Mouse (Mus musculus): ENCODE data around the gene Scgb2b20. TPM values are rescaled to one million over a fixed set of nuclear protein-coding genes. Genes with fewer than 3 reads are reported as not detected.
"Not testable (repeated sequence)": the region's sequence is repeated elsewhere in the genome, so short reads cannot be mapped to it uniquely, and the experiment has no call there.

Gene Scgb2b20
- not detected in 2 replicates for total RNA-seq (2012; rRNA removed)

- H3K4me3 ChIP-seq (ENCODE audit: insufficient read depth in 1 of 2, low read depth in 1 of 2, low read length in 2 of 2, poor library complexity in 1 of 2, severe bottlenecking in 1 of 2); H3K36me3 ChIP-seq (ENCODE audit: control insufficient read depth, insufficient read depth, low read length, poor library complexity, severe bottlenecking); H3K9ac ChIP-seq (ENCODE audit: insufficient read depth, low read depth, low read length, poor library complexity, severe bottlenecking); DNase-seq (ENCODE audit: low read depth, low spot score); H3K4me1 ChIP-seq (ENCODE audit: control insufficient read depth in 2 of 2, insufficient read depth in 2 of 2, low read length in 2 of 2, poor library complexity in 1 of 2); in situ Hi-C loops (cut with MboI; ENCODE audit: low sequenced_read_pairs in 2 of 2, unreplicated experiment in 2 of 2); H3K27ac ChIP-seq (ENCODE audit: insufficient read depth, low read depth, low read length, poor library complexity, severe bottlenecking); H3K9me3 ChIP-seq (ENCODE audit: control insufficient read depth, insufficient read depth, low read depth, low read length): not testable (repeated sequence)
Measured at GRCm38 (mm10) chr7:33366222-33366621, at the start of gene Scgb2b20. TSS of gene Scgb2b20 (minus strand) at chr7:33366322.

DNA sequence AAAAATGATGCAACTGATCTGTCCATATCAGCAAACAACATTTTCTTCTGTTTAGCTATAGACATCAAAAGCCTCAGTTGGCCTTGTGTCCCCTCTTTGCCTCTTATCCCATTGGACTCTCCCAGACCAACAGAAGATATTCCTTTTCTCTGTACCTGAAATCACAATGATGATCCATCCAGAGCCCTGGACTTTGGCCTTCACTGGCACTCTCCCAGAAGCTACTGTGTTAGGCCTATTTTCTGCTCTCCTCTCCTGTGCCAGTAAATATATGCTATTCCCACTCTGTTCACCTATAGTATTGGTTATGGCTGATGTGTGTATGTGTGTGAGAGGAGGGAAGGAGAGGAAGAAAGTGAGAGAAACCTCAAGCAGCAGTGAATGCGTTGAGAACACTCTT is 43.6 kb upstream of the Scgb2b20 start:
- in situ Hi-C loops (cut with MboI; ENCODE audit: low sequenced_read_pairs in 2 of 2, unreplicated experiment in 2 of 2); H3K36me3 ChIP-seq (ENCODE audit: control insufficient read depth, insufficient read depth, low read length, poor library complexity, severe bottlenecking); H3K4me3 ChIP-seq (ENCODE audit: insufficient read depth in 1 of 2, low read depth in 1 of 2, low read length in 2 of 2, poor library complexity in 1 of 2, severe bottlenecking in 1 of 2); DNase-seq (ENCODE audit: low read depth, low spot score); H3K9me3 ChIP-seq (ENCODE audit: control insufficient read depth, insufficient read depth, low read depth, low read length); H3K9ac ChIP-seq (ENCODE audit: insufficient read depth, low read depth, low read length, poor library complexity, severe bottlenecking); H3K4me1 ChIP-seq (ENCODE audit: control insufficient read depth in 2 of 2, insufficient read depth in 2 of 2, low read length in 2 of 2, poor library complexity in 1 of 2); H3K27ac ChIP-seq (ENCODE audit: insufficient read depth, low read depth, low read length, poor library complexity, severe bottlenecking): not testable (repeated sequence)

- TF ChIP-seq HCFC1 (IDR thresholded peaks at IDR 0.05; ENCODE audit: borderline replicate concordance, insufficient read depth, low read length), result no peak
- TF ChIP-seq ZNF384 (IDR thresholded peaks at IDR 0.05; ENCODE audit: low read depth, low read length), result no peak
- TF ChIP-seq ZC3H11A (IDR thresholded peaks at IDR 0.05; ENCODE audit: borderline replicate concordance, low read depth, low read length), result no peak
- TF ChIP-seq MAFK (IDR thresholded peaks at IDR 0.05; ENCODE audit: insufficient read depth, low read depth, low read length), result no peak
- no peak for TF ChIP-seq CHD2 (IDR thresholded peaks at IDR 0.05; ENCODE audit: low read depth, low read length)
- H3K9me3 ChIP-seq (ENCODE audit: control insufficient read depth, insufficient read depth, low read depth, low read length), result no peaks in the 10 kb centered on the region
- no peak overlapping the region for H3K4me3 ChIP-seq (ENCODE audit: insufficient read depth in 1 of 2, low read depth in 1 of 2, low read length in 2 of 2, poor library complexity in 1 of 2, severe bottlenecking in 1 of 2)
- no peak overlapping the region for H3K27ac ChIP-seq (ENCODE audit: insufficient read depth, low read depth, low read length, poor library complexity, severe bottlenecking)
- no peaks in the 10 kb centered on the region for H3K4me1 ChIP-seq (ENCODE audit: control insufficient read depth in 2 of 2, insufficient read depth in 2 of 2, low read length in 2 of 2, poor library complexity in 1 of 2)
- in situ Hi-C loops (cut with MboI; ENCODE audit: low sequenced_read_pairs in 2 of 2, unreplicated experiment in 2 of 2), result no loop called here
- no peak for DNase-seq (ENCODE audit: low read depth, low spot score)
- no peaks in the 10 kb centered on the region for H3K36me3 ChIP-seq (ENCODE audit: control insufficient read depth, insufficient read depth, low read length, poor library complexity, severe bottlenecking)
- no peak overlapping the region for H3K9ac ChIP-seq (ENCODE audit: insufficient read depth, low read depth, low read length, poor library complexity, severe bottlenecking)
Measured at GRCm38 (mm10) chr7:33401650-33402049, 35.5 kb upstream of the Scgb2b20 start.

- H3K9ac ChIP-seq (ENCODE audit: insufficient read depth, low read depth, low read length, poor library complexity, severe bottlenecking); H3K4me1 ChIP-seq (ENCODE audit: control insufficient read depth in 2 of 2, insufficient read depth in 2 of 2, low read length in 2 of 2, poor library complexity in 1 of 2); H3K9me3 ChIP-seq (ENCODE audit: control insufficient read depth, insufficient read depth, low read depth, low read length); H3K4me3 ChIP-seq (ENCODE audit: insufficient read depth in 1 of 2, low read depth in 1 of 2, low read length in 2 of 2, poor library complexity in 1 of 2, severe bottlenecking in 1 of 2); H3K27ac ChIP-seq (ENCODE audit: insufficient read depth, low read depth, low read length, poor library complexity, severe bottlenecking); H3K36me3 ChIP-seq (ENCODE audit: control insufficient read depth, insufficient read depth, low read length, poor library complexity, severe bottlenecking); DNase-seq (ENCODE audit: low read depth, low spot score): not testable (repeated sequence)
- in situ Hi-C loops (cut with MboI; ENCODE audit: low sequenced_read_pairs in 2 of 2, unreplicated experiment in 2 of 2), result loop anchor here in 1 of 2 experiments (25.0 kb wide), 1 partner anchor 138 kb away; no protein-coding TSS in a partner anchor
Measured at GRCm38 (mm10) chr7:33399749-33400148, 33.6 kb upstream of the Scgb2b20 start.

- H3K4me1 ChIP-seq (ENCODE audit: control insufficient read depth in 2 of 2, insufficient read depth in 2 of 2, low read length in 2 of 2, poor library complexity in 1 of 2); H3K27ac ChIP-seq (ENCODE audit: insufficient read depth, low read depth, low read length, poor library complexity, severe bottlenecking); H3K4me3 ChIP-seq (ENCODE audit: insufficient read depth in 1 of 2, low read depth in 1 of 2, low read length in 2 of 2, poor library complexity in 1 of 2, severe bottlenecking in 1 of 2); DNase-seq (ENCODE audit: low read depth, low spot score); H3K9me3 ChIP-seq (ENCODE audit: control insufficient read depth, insufficient read depth, low read depth, low read length); H3K36me3 ChIP-seq (ENCODE audit: control insufficient read depth, insufficient read depth, low read length, poor library complexity, severe bottlenecking); H3K9ac ChIP-seq (ENCODE audit: insufficient read depth, low read depth, low read length, poor library complexity, severe bottlenecking); in situ Hi-C loops (cut with MboI; ENCODE audit: low sequenced_read_pairs in 2 of 2, unreplicated experiment in 2 of 2): not testable (repeated sequence)
Measured at GRCm38 (mm10) chr7:33372934-33373333, 6.8 kb upstream of the Scgb2b20 start, which contains the start of gene Scgb1b20. TSS of gene Scgb1b20 (plus strand) at chr7:33373234.

Other genes starting within 250 kb of the Scgb2b20 start
- gene Scgb2b18, start 192.5 kb downstream of the Scgb2b20 start, total RNA-seq (2012; rRNA removed), result not detected in 2 replicates
- gene Scgb1b18, start 180.8 kb downstream of the Scgb2b20 start, total RNA-seq (2012; rRNA removed), result not detected in 2 replicates
- not detected in 2 replicates for gene Scgb2b19, start 86.0 kb downstream of the Scgb2b20 start, total RNA-seq (2012; rRNA removed)
- gene Scgb1b19, start 79.0 kb downstream of the Scgb2b20 start, total RNA-seq (2012; rRNA removed), result not detected in 2 replicates
- not detected in 2 replicates for gene Scgb1b20, start 6.9 kb upstream of the Scgb2b20 start, total RNA-seq (2012; rRNA removed)
- gene Scgb2b21, start 154.1 kb upstream of the Scgb2b20 start, total RNA-seq (2012; rRNA removed), result not detected in 2 replicates